Mouse (Mus musculus) hindbrain, embryonic 12.5 days (tissue): ENCODE measurements around the gene Cenpt. TPM values are rescaled to one million over a fixed set of nuclear protein-coding genes. Genes with fewer than 3 reads are reported as not detected.
"Not testable (repeated sequence)": the region's sequence is repeated elsewhere in the genome, so short reads cannot be mapped to it uniquely, and the experiment has no call there.

ENCODE experiments used
- ATAC-seq: fragments of 200-750 bp; cut with Nextera tagmentation; 2 replicates; pipeline ENCODE4 v1.8.0; 2017; ENCODE audit warnings: moderate TSS enrichment; ENCODE audit not compliant: low FRiP score
- H3K27ac ChIP-seq: fragments of 300-500 bp; sonication (generic); 2 replicates; pipeline ENCODE4 v1.5.1; 2016; ENCODE audit warnings: mild to moderate bottlenecking
- H3K27me3 ChIP-seq: fragments of 300-500 bp; sonication (generic); 2 replicates; pipeline ENCODE4 v1.6.1; 2016; ENCODE audit warnings: mild to moderate bottlenecking
- H3K36me3 ChIP-seq: fragments of 300-500 bp; sonication (generic); 2 replicates; pipeline ENCODE4 v1.6.1; 2016; ENCODE audit warnings: mild to moderate bottlenecking
- H3K4me1 ChIP-seq: fragments of 300-500 bp; sonication (generic); 2 replicates; pipeline ENCODE4 v1.6.1; 2016
- H3K4me2 ChIP-seq: fragments of 300-500 bp; sonication (generic); replicated peaks from 2 replicates; pipeline ENCODE4 v1.6.1; 2016; ENCODE audit warnings: mild to moderate bottlenecking
- H3K4me3 ChIP-seq: fragments of 300-500 bp; sonication (generic); 2 replicates; pipeline ENCODE4 v1.5.1; 2016; ENCODE audit warnings: mild to moderate bottlenecking
- H3K9ac ChIP-seq: fragments of 300-500 bp; sonication (generic); 2 replicates; pipeline ENCODE4 v1.6.1; 2016; ENCODE audit warnings: mild to moderate bottlenecking, moderate library complexity
- H3K9me3 ChIP-seq: fragments of 300-500 bp; sonication (generic); replicated peaks from 2 replicates; pipeline ENCODE4 v1.6.1; 2016; ENCODE audit warnings: mild to moderate bottlenecking
- WGBS: fragments of 180-500 bp; shearing (Covaris S2); methylation state at CpG from one replicate; pipeline ENCODE4 v1.1.7; 2016; 5-methylcytosine and 5-hydroxymethylcytosine counted together
- polyA plus RNA-seq: library from polyadenylated mRNA; unstranded; fragments of >200 nt; fragmentation: Nextera tagmentation; extraction: Ambion mirVana; gene quantifications from 2 replicates; pipeline ENCODE4 v1.2.1, GENCODE M21; 2016

Cenpt gene
- polyA plus RNA-seq, 1 experiment from 2014 or later: 63.8 TPM

GRCm38 (mm10) chr8:105850014-105850413, 3.1 kb downstream of the Cenpt start:
- Histone ChIP-seq H3K4me2 (0 out of 2 replicates have a peak overlapping the region, but pooled peaks have one; percentile 84), H3K9ac (no peak overlapping the region), H3K27me3 (no peaks in the 10 kb centered on the region), H3K4me3 (no peak overlapping the region), H3K27ac (no peak overlapping the region), H3K9me3 (no peaks in the 10 kb centered on the region), H3K36me3 (peaks cover 47% of the 10 kb centered on the region), H3K4me1 (peaks cover 10% of the 10 kb centered on the region)
- WGBS: 76% methylated on average over 4 of the region's 4 CpGs
- no peak for ATAC-seq

DNA sequence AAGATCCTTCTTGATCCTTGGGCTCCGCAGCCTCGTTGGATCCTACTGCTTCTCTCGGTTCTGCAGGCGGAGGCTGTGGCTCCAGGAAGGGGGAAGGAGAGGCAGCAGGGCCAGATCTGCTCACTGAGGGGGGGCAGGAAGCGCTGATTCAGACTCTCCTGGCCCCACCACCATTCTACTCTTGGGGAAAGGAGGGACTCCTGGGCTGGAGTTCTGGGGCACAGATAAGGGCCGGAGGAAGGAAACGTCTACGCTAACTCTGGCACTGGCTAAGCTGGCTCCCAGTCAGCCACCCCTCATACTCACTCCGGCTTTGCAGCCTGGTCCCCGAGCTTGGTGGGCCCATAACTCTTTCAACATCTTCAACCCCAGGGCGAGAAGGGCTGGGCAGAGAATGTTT, 6.4 kb downstream of the Cenpt start:
- ATAC-seq: no peak
- no peak overlapping the region for H3K4me3 ChIP-seq
- no peak overlapping the region for H3K9ac ChIP-seq
- H3K27me3 ChIP-seq: no peaks in the 10 kb centered on the region
- H3K27ac ChIP-seq: no peak overlapping the region
- 93% methylated on average over 11 of the region's 11 CpGs for WGBS
- H3K4me1 ChIP-seq: peaks cover 7% of the 10 kb centered on the region
- H3K4me2 ChIP-seq: no peak overlapping the region
- peaks cover 63% of the 10 kb centered on the region for H3K36me3 ChIP-seq
- no peaks in the 10 kb centered on the region for H3K9me3 ChIP-seq

GRCm38 (mm10) chr8:105839209-105839608, 13.9 kb downstream of the Cenpt start:
- Histone ChIP-seq H3K4me1 (no peaks in the 10 kb centered on the region), H3K27ac (no peak overlapping the region), H3K27me3 (no peaks in the 10 kb centered on the region), H3K4me2 (no peak overlapping the region), H3K9ac (no peak overlapping the region), H3K4me3 (no peak overlapping the region), H3K9me3 (no peaks in the 10 kb centered on the region), H3K36me3 (peaks cover 8% of the 10 kb centered on the region)
- no peak for ATAC-seq
- 91% methylated on average over 5 of the region's 5 CpGs for WGBS

GRCm38 (mm10) chr8:105836991-105837390, 16.1 kb downstream of the Cenpt start:
- H3K4me3 ChIP-seq: no peak overlapping the region
- WGBS: 84% methylated on average over 6 of the region's 6 CpGs
- H3K9me3 ChIP-seq: no peaks in the 10 kb centered on the region
- H3K36me3 ChIP-seq: no peaks in the 10 kb centered on the region
- H3K27me3 ChIP-seq: no peaks in the 10 kb centered on the region
- H3K9ac ChIP-seq: no peak overlapping the region
- no peak overlapping the region for H3K4me2 ChIP-seq
- H3K4me1 ChIP-seq: no peaks in the 10 kb centered on the region
- no peak for ATAC-seq
- H3K27ac ChIP-seq: no peak overlapping the region

DNA sequence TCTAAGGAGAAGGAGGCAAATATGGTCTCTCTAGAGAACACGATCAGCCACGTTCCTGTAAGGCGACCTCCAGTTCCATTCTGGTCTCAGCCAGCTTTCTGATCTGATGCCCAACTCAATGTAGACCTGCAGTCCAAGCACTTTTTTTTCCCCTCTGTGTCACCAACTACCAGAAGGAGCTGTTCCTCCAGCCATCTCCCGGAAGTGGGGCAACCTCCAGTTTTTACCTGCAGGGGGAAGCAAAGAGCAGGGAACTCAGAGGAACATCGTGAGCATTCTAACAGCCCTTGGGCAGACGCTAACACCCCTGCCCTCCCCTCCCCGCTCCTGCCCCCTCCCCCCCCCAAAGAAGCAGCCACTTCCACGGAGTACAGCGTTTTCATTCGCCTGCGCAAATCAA, 17.8 kb downstream of the Cenpt start:
- Histone ChIP-seq H3K4me3 (no peak overlapping the region), H3K9ac (no peak overlapping the region), H3K27me3 (no peaks in the 10 kb centered on the region), H3K36me3 (no peaks in the 10 kb centered on the region), H3K4me2 (no peak overlapping the region), H3K27ac (no peak overlapping the region), H3K4me1 (no peaks in the 10 kb centered on the region), H3K9me3 (no peaks in the 10 kb centered on the region)
- ATAC-seq: no peak
- 30% methylated on average over 11 of the region's 11 CpGs for WGBS

DNA sequence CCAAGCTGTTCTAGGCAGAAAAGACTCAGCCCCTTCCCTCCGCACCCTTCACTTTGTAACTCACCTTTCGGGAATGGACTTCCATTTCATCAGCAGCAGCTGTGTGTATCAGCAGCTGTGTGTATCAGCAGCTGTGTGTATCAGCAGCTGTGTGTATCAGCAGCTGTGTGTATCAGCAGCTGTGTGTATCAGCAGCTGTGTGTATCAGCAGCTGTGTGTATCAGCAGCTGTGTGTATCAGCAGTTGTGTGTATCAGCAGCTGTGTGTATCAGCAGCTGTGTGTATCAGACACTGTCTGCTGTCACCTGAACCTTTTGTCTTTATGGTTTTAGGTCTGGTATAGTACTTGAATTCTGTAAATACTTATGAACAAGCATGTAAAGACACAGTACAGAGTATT, 19.3 kb downstream of the Cenpt start:
- not testable (repeated sequence) for ATAC-seq

GRCm38 (mm10) chr8:105826861-105827848, 25.9 kb downstream of the Cenpt start, which contains the start of the genes Ranbp10 and Tsnaxip1:
Ranbp10 (minus strand) TSS chr8:105827350.
Tsnaxip1 (plus strand) TSS chr8:105827731.
- WGBS: under 1% methylated on average over 52 of the region's 52 CpGs

More for the DNA sequence above, 19.3 kb downstream of the Cenpt start:
- not testable (repeated sequence) for H3K4me2 ChIP-seq, H3K27me3 ChIP-seq, H3K9ac ChIP-seq, H3K36me3 ChIP-seq, H3K9me3 ChIP-seq, H3K4me1 ChIP-seq, H3K4me3 ChIP-seq, H3K27ac ChIP-seq
- 84% methylated on average over 2 of the region's 2 CpGs for WGBS

DNA sequence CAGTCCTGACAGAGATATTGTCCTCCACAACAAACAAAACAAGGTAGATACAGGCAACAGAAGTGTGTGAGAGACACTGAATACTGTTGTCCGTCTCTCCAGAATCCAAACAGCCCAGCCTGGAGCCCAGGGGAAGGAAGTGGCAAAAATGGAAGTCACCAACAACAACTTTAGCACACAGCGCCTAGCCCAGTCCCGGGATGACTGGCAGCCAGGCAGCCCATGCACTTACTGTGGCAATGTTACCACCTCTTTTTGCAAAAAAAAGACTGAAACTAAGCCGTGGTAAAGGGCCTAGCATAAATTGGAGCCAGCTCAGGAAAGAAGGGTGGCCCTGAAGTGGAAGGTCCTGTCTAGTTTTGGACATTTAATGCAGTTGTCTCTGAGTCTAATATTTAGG, 26.7 kb downstream of the Cenpt start:
- Histone ChIP-seq H3K27ac (0 out of 2 replicates have a peak overlapping the region, but pooled peaks have one; percentile 24), H3K9me3 (no peaks in the 10 kb centered on the region)

More at GRCm38 (mm10) chr8:105826861-105827848, 25.9 kb downstream of the Cenpt start, which contains the start of the genes Ranbp10 and Tsnaxip1:
- peak; percentile 99 for ATAC-seq
- H3K9me3 ChIP-seq: no peaks in the 10 kb centered on the region
- H3K4me3 ChIP-seq: peak within 1 kb of the TSS; percentile 90
- H3K27ac ChIP-seq: peak within 1 kb of the TSS; percentile 55; the same call in 1 of the 2 replicates
- H3K36me3 ChIP-seq: peaks cover 29% of the 10 kb centered on the region
- H3K4me2 ChIP-seq: peak within 1 kb of the TSS; percentile 96
- H3K9ac ChIP-seq: peak within 1 kb of the TSS; percentile 87
- no peaks in the 10 kb centered on the region for H3K27me3 ChIP-seq
- peaks cover 12% of the 10 kb centered on the region for H3K4me1 ChIP-seq

GRCm38 (mm10) chr8:105825506-105825905, 27.6 kb downstream of the Cenpt start:
- peak overlapping the region; percentile 90 for H3K4me3 ChIP-seq
- 86% methylated on average over 4 of the region's 4 CpGs for WGBS
- no peaks in the 10 kb centered on the region for H3K27me3 ChIP-seq
- H3K4me2 ChIP-seq: peak overlapping the region; percentile 96
- ATAC-seq: no peak
- peaks cover 46% of the 10 kb centered on the region for H3K36me3 ChIP-seq
- peaks cover 12% of the 10 kb centered on the region for H3K4me1 ChIP-seq
- no peak overlapping the region for H3K9ac ChIP-seq
- no peak overlapping the region for H3K27ac ChIP-seq
- no peaks in the 10 kb centered on the region for H3K9me3 ChIP-seq

More for the DNA sequence above, 26.7 kb downstream of the Cenpt start:
- Histone ChIP-seq H3K4me2 (peak overlapping the region; percentile 96), H3K9ac (peak overlapping the region; percentile 87), H3K36me3 (peaks cover 37% of the 10 kb centered on the region), H3K4me3 (peak overlapping the region; percentile 90), H3K4me1 (peaks cover 12% of the 10 kb centered on the region), H3K27me3 (no peaks in the 10 kb centered on the region)
- 14% methylated on average over 4 of the region's 4 CpGs for WGBS
- no peak for ATAC-seq

DNA sequence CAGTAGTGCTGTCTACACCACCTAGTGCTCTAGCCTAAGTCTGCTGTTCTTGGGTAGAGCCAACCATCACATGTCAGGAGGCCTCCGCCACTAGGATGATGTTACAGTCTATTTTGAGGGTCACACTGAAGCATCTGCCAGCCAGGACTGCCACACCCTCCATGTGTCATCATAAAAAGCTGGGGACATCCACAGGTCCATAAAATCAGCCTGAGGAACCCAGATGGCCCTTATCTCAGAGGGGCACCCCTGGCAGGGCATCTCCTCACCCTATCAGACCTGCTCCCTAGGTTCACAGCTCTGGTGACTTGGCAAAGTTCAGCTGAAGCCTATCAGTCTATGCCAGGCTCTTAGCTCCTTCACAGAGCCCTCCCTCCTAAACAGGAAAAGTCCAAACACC, 32.2 kb downstream of the Cenpt start:
- Histone ChIP-seq H3K9me3 (no peaks in the 10 kb centered on the region), H3K4me2 (no peak overlapping the region), H3K9ac (no peak overlapping the region), H3K36me3 (peaks cover 53% of the 10 kb centered on the region), H3K27ac (no peak overlapping the region), H3K4me3 (no peak overlapping the region), H3K27me3 (no peaks in the 10 kb centered on the region), H3K4me1 (peaks cover 7% of the 10 kb centered on the region)
- 100% methylated on average over 1 of the region's 1 CpGs for WGBS
- no peak for ATAC-seq

DNA sequence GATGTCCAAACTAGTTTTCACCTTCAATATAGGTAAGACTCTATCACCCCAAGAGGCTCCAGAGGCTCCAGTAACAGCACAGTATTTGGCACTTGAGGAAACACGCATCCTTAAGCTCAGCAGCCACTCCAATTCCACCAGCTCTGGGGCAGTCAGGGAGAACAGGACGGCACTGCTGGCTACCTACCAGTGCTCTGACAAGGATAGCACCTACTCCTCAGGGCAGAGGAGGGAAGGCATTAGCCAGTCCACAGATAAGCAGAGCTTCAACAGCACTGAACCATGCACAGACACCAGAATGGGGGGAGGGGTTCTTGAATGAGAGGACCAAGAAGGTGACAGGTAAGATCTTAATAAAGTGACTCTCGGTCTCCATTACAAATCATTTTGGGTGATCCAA, 33.4 kb downstream of the Cenpt start:
- Histone ChIP-seq H3K36me3 (peaks cover 43% of the 10 kb centered on the region), H3K4me2 (no peak overlapping the region)
- WGBS: 95% methylated on average over 3 of the region's 3 CpGs

GRCm38 (mm10) chr8:105813241-105813640, 39.8 kb downstream of the Cenpt start:
- no peak for ATAC-seq
- no peak overlapping the region for H3K9ac ChIP-seq
- no peaks in the 10 kb centered on the region for H3K9me3 ChIP-seq
- H3K27me3 ChIP-seq: no peaks in the 10 kb centered on the region
- H3K4me1 ChIP-seq: no peaks in the 10 kb centered on the region
- no peak overlapping the region for H3K4me3 ChIP-seq
- 98% methylated on average over 6 of the region's 6 CpGs for WGBS
- H3K4me2 ChIP-seq: no peak overlapping the region
- no peak overlapping the region for H3K27ac ChIP-seq
- H3K36me3 ChIP-seq: peaks cover 17% of the 10 kb centered on the region

More for the DNA sequence above, 33.4 kb downstream of the Cenpt start:
- ATAC-seq: no peak
- Histone ChIP-seq H3K9ac (no peak overlapping the region), H3K4me3 (no peak overlapping the region), H3K27me3 (no peaks in the 10 kb centered on the region), H3K27ac (no peak overlapping the region), H3K9me3 (no peaks in the 10 kb centered on the region), H3K4me1 (no peaks in the 10 kb centered on the region)
